ENCODE assay signal across 8 mouse cellular contexts in the genomic region with DNA sequence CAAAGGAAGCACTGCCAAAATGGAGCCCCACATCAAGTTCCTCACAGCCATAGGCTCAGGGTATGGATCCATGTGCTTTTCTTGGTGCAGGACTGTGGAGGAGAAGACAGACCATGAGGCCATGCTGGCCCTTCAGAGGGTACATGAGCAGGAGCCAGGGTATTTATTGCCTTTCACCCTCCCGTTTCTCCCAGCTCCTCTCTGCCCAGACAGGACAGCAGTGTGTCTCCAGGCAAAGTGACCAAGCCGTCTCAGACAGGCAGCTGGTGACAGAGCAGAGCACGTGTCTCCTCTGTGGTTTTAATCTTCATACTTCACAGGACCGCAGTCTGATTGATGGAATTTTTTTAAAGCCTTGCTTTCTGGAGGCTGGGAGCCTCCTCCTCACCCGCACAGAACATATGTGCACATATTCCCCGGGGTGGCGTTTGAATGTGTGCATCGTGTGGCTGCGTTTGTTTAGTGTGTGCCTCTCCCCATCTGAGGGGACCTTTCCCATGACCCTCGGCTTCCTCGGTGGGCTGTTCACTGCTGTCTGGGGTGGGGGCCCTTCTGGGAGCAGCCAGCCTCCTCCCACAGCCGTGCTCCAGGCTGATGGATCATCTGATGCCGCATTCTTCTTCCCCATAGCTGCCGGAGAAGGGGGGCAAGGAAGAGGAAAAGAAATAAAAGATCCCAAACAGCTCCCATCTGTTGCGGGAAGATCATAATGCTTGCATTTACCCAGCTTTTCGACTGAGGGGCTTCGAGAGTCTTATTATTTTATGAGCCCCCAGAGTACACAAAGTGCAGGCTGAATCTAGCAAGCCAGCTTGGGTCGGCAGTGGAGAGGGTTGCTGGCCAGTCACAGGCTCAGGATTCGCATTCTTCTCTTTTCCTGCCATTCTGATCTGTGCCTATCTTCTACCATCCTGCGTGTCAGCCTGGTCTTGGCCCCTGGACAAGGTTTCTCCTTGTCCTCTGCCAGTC.
A peak's percentile ranks its signal among the peaks of the same experiment; 100 is the strongest.
DNase-seq lines count a peak whose midpoint lies in the region; ATAC-seq and TF ChIP-seq lines count a peak whose summit lies in the region.

No protein-coding gene starts in this region.

- WGBS in heart, embryonic 14.5 days: 47% methylated on average over 20 of the region's 20 CpGs
- 16% methylated on average over 20 of the region's 20 CpGs for WGBS in hindbrain, embryonic 14.5 days
- WGBS in midbrain, embryonic 11.5 days: 49% methylated on average over 20 of the region's 20 CpGs

- no peak for TF ChIP-seq POLR2A in brain, embryonic 14.5 days (IDR thresholded peaks at IDR 0.05; ENCODE audit: borderline replicate concordance, extremely low read depth, insufficient read depth, insufficient read length, poor library complexity, severe bottlenecking)

- 0 out of 2 replicates have a peak, but pooled peaks cover 3% of the 10 kb centered on the region for H3K27me3 ChIP-seq in heart, embryonic 14.5 days (ENCODE audit: control insufficient read depth, insufficient read depth, low read length)
- peaks cover 5% of the 10 kb centered on the region for H3K27me3 ChIP-seq in hindbrain, embryonic 14.5 days (ENCODE audit: control insufficient read depth, insufficient read depth, low read length)
- no peaks in the 10 kb centered on the region; the same call in none of the 2 replicates for H3K27me3 ChIP-seq in midbrain, embryonic 11.5 days (ENCODE audit: control insufficient read depth, insufficient read depth, low read length)

- H3K4me2 ChIP-seq in heart, embryonic 14.5 days (ENCODE audit: low read length): no peak overlapping the region; the same call in 1 of the 2 replicates
- peak overlapping the region; percentile 45 for H3K4me2 ChIP-seq in hindbrain, embryonic 14.5 days (replicated peaks)
- peak overlapping the region; percentile 15; the same call in 1 of the 2 replicates for H3K4me2 ChIP-seq in midbrain, embryonic 11.5 days

- 0 out of 2 replicates have a peak, but pooled peaks have one; percentile 20 for ATAC-seq in heart, embryonic 14.5 days (ENCODE audit: insufficient number of reproducible peaks, insufficient read depth, low FRiP score, low read depth)
- ATAC-seq in hindbrain, embryonic 14.5 days (ENCODE audit: low FRiP score): peak; percentile 80
- ATAC-seq in midbrain, embryonic 11.5 days (ENCODE audit: low FRiP score): peak; percentile 94

- no peak for DNase-seq in heart, postnatal 10 days
- peak; percentile 75 for DNase-seq in brain, embryonic 14.5 days (ENCODE audit: low read depth)
- DNase-seq in hindbrain, embryonic 14.5 days (ENCODE audit: low spot score): peak; percentile 50
- no peak for DNase-seq in midbrain, embryonic 11.5 days (ENCODE audit: low spot score, missing footprints)
- DNase-seq in adrenal gland, postnatal 14 days: no peak
- no peak for DNase-seq in thymus, postnatal 36 days
- DNase-seq in heart, adult 8-10 months (ENCODE audit: low spot score): no peak

- no peak overlapping the region for H3K9ac ChIP-seq in heart, embryonic 14.5 days (ENCODE audit: low read length)
- H3K9ac ChIP-seq in hindbrain, embryonic 14.5 days: peak overlapping the region; percentile 9; the same call in 1 of the 2 replicates
- H3K9ac ChIP-seq in midbrain, embryonic 11.5 days (ENCODE audit: low read length): peak overlapping the region; percentile 12; the same call in 1 of the 2 replicates

- no peak overlapping the region for H3K27ac ChIP-seq in heart, embryonic 14.5 days (replicated peaks in 1 of 2; ENCODE audit: control insufficient read depth in 1 of 2, insufficient read depth in 1 of 2, low read depth in 2 of 2, low read length in 2 of 2)
- no peak overlapping the region; the same call in 1 of the 2 replicates for H3K27ac ChIP-seq in hindbrain, embryonic 14.5 days
- H3K27ac ChIP-seq in midbrain, embryonic 11.5 days (ENCODE audit: low read depth, low read length): peak overlapping the region; percentile 54

- no peaks in the 10 kb centered on the region for H3K36me3 ChIP-seq in heart, embryonic 14.5 days (ENCODE audit: control insufficient read depth, insufficient read depth, low read length)
- no peaks in the 10 kb centered on the region for H3K36me3 ChIP-seq in hindbrain, embryonic 14.5 days (replicated peaks; ENCODE audit: control insufficient read depth, insufficient read depth)
- no peaks in the 10 kb centered on the region for H3K36me3 ChIP-seq in midbrain, embryonic 11.5 days (ENCODE audit: control insufficient read depth, insufficient read depth, low read length)

- H3K4me1 ChIP-seq in heart, embryonic 14.5 days (ENCODE audit: control insufficient read depth in 2 of 2, insufficient read depth in 2 of 2, low read length in 2 of 2): peaks cover 0 to 3% of the 10 kb centered on the region in 2 experiments; a peak in 2 of 4 replicates
- H3K4me1 ChIP-seq in hindbrain, embryonic 14.5 days (replicated peaks; ENCODE audit: control insufficient read depth, insufficient read depth, low read length): peaks cover 16% of the 10 kb centered on the region
- peaks cover 15% of the 10 kb centered on the region for H3K4me1 ChIP-seq in midbrain, embryonic 11.5 days (ENCODE audit: control insufficient read depth, insufficient read depth, low read length)

- no peak for TF ChIP-seq CTCF in brain, embryonic 14.5 days (IDR thresholded peaks at IDR 0.05; ENCODE audit: borderline replicate concordance, extremely low read depth, insufficient read depth, insufficient read length)

- no peak overlapping the region for H3K4me3 ChIP-seq in heart, embryonic 14.5 days (ENCODE audit: control insufficient read depth in 1 of 2, insufficient read depth in 1 of 2, low read depth in 1 of 2, low read length in 2 of 2)
- no peak overlapping the region for H3K4me3 ChIP-seq in hindbrain, embryonic 14.5 days (replicated peaks; ENCODE audit: low read length)
- H3K4me3 ChIP-seq in midbrain, embryonic 11.5 days (ENCODE audit: low read depth, low read length): no peak overlapping the region

- no peaks in the 10 kb centered on the region for H3K9me3 ChIP-seq in heart, embryonic 14.5 days (ENCODE audit: control insufficient read depth, low read length)
- H3K9me3 ChIP-seq in hindbrain, embryonic 14.5 days (ENCODE audit: control insufficient read depth, low read length): no peaks in the 10 kb centered on the region
- no peaks in the 10 kb centered on the region for H3K9me3 ChIP-seq in midbrain, embryonic 11.5 days (ENCODE audit: control insufficient read depth, low read length)

- intact Hi-C loops in heart, postnatal 10 days (cut with DNase I): no loop called here

Comparison
In these comparisons a context has a peak if more than half of its experiments do, and no peak if none do; other contexts are left out.
1. ATAC-seq: peak in every context shown above with its lines; median percentile 94 in midbrain, embryonic 11.5 days; 80 in hindbrain, embryonic 14.5 days; 20 in heart, embryonic 14.5 days.
2. DNase-seq: peak in brain, embryonic 14.5 days (single experiment) and hindbrain, embryonic 14.5 days (single experiment); none in heart, postnatal 10 days (0 of 2), midbrain, embryonic 11.5 days (single experiment), adrenal gland, postnatal 14 days (single experiment), thymus, postnatal 36 days (0 of 2) and heart, adult 8-10 months (single experiment).